Mouse (Mus musculus) E14TG2a.4 (cell line): ENCODE results near the gene Kansl1l.

Experiments used
- CTCF ChIP-seq: conservative IDR thresholded peaks from 2 replicates; pipeline ENCODE4 v1.5.1; 2014; ENCODE audit warnings: low read length
- NANOG ChIP-seq: IDR thresholded peaks from 2 replicates; pipeline ENCODE4 v1.6.1; 2014; ENCODE audit warnings: borderline replicate concordance, low read length, mixed read lengths

DNA sequence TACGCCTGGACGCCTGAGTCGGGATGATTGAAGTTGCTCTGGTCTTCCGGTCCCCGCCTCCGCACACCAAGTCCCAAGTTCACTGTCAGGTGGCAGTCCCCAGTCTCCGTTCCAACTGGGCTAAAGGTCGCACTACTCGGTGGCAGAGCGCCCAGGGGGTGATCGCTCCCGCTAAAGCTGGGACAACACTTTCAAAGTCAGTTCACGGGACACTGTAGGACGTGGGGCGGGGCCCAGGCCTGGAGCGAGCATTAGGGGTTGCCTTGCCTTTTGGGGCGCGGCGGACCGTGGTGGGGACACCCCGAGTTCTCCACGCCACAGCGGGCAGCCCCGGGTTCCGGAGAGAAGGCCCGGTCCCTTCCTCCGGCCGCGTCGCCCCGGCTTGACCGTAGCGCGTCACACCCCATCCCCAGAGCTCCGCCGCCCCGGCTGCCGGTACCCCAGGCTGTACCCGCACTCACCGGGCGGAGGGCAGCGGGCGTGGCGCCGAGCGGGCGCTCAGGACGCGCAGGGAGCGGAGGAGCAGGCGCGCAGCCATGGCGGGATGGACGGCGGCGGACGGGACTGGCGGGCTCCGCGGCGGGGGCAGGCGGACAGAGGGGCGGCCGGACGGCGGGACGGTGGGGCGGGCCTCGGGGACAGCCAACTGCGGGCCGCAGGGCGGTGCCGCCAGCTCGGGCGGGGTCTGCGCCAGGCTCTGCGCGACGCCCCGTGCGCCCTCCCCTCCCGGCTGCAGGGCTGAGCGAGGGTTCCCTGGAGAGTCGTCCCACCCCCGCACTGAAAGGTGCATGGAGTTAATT lies 45.5 kb upstream of the Kansl1l start, which contains the start of gene Acadl:
- no peak for TF ChIP-seq CTCF
- TF ChIP-seq NANOG = no peak
